Mouse (Mus musculus) E14TG2a.4 (cell line): ENCODE measurements around the gene Sigirr.

ENCODE experiments used
- CTCF ChIP-seq: conservative IDR thresholded peaks from 2 replicates; pipeline ENCODE4 v1.5.1; 2014; ENCODE audit warnings: low read length
- NANOG ChIP-seq: IDR thresholded peaks from 2 replicates; pipeline ENCODE4 v1.6.1; 2014; ENCODE audit warnings: borderline replicate concordance, low read length, mixed read lengths

GRCm38 (mm10) chr7:141099911-141100691 lies at the start of gene Sigirr:
- TF ChIP-seq CTCF (no peak), NANOG (no peak)
